Mouse (Mus musculus) embryonic fibroblast, embryonic 13.5 days (primary cell): Measurements from ENCODE around the gene Pglyrp1.

Source experiments
- CTCF ChIP-seq: IDR thresholded peaks from 2 replicates; pipeline ENCODE4 v1.5.1; 2011; ENCODE audit warnings: mild to moderate bottlenecking, control low read depth, low read length, moderate library complexity, borderline replicate concordance; ENCODE audit not compliant: insufficient read depth
- POLR2A ChIP-seq: IDR thresholded peaks from 2 replicates; pipeline ENCODE4 v1.6.1; 2011; ENCODE audit warnings: low read depth, mild to moderate bottlenecking, control low read depth, low read length, moderate library complexity

DNA sequence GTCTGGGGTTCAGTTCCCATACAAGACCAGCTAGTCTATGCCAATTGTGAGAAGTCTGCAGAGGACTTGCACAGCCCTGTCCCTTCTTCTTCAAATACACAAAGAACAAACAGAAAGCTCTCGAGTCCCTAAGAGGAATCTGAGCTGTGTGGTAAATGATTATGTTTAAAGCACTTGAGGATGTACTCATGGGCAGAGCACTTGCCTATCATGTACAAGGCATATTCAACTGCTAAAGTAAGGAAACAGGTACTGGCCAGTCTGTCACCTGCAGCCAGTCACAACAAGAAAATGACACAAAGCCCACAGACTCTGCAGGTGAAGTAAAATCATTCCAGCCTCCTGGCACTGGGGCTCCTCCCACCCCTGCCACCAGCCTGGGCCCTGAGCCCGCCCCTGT, 29.4 kb downstream of the Pglyrp1 start:
- TF ChIP-seq POLR2A, result no peak
- TF ChIP-seq CTCF, result no peak
